Mouse (Mus musculus) spleen, adult 2 months (tissue): ENCODE data around the gene Irf2bp2.

Source experiments
- CTCF ChIP-seq: fragments of 200-500 bp; IDR thresholded peaks from 2 replicates; pipeline ENCODE4 v1.5.1; 2011; ENCODE audit warnings: mild to moderate bottlenecking, inconsistent platforms; ENCODE audit not compliant: insufficient read depth, insufficient read length, insufficient replicate concordance; ENCODE audit errors: extremely low read depth
- POLR2A ChIP-seq: fragments of 200-500 bp; IDR thresholded peaks from 2 replicates; pipeline ENCODE4 v1.6.1; 2011; ENCODE audit warnings: low read depth, low read length, inconsistent platforms

GRCm38 (mm10) chr8:126558400-126558953 is 35.3 kb downstream of the Irf2bp2 start:
- TF ChIP-seq CTCF (no peak), POLR2A (no peak)
